Mouse (Mus musculus): ENCODE results near the gene Atp1a3. TPM values are rescaled to one million over a fixed set of nuclear protein-coding genes. Genes with fewer than 3 reads are reported as not detected.
A peak's percentile ranks its signal among the peaks of the same experiment; 100 is the strongest.

The Atp1a3 gene
- polyA plus RNA-seq, 1 experiment from 2014 or later: 68.2 TPM

- no peak overlapping the region for H3K27ac ChIP-seq
- peaks cover 15% of the 10 kb centered on the region for H3K27me3 ChIP-seq
- no peak overlapping the region for H3K4me3 ChIP-seq (replicated peaks)
- no peak overlapping the region for H3K9ac ChIP-seq
- H3K4me2 ChIP-seq: no peak overlapping the region
- no peak for ATAC-seq (ENCODE audit: low FRiP score)
- H3K4me1 ChIP-seq: peaks cover 23% of the 10 kb centered on the region
- H3K9me3 ChIP-seq: no peaks in the 10 kb centered on the region
- 86% methylated on average over 7 of the region's 7 CpGs for WGBS
- peaks cover 12% of the 10 kb centered on the region; the same call in 1 of the 2 replicates for H3K36me3 ChIP-seq (replicated peaks)
Observed at GRCm38 (mm10) chr7:25000211-25000610, 5.5 kb downstream of the Atp1a3 start.

GRCm38 (mm10) chr7:24993081-24993480 lies 12.7 kb downstream of the Atp1a3 start:
- no peak for ATAC-seq (ENCODE audit: low FRiP score)
- no peaks in the 10 kb centered on the region for H3K9me3 ChIP-seq
- no peak overlapping the region for H3K27ac ChIP-seq
- no peak overlapping the region for H3K4me3 ChIP-seq (replicated peaks)
- H3K36me3 ChIP-seq (replicated peaks): peaks cover 44% of the 10 kb centered on the region
- 77% methylated on average over 6 of the region's 6 CpGs for WGBS
- H3K9ac ChIP-seq: no peak overlapping the region
- no peaks in the 10 kb centered on the region for H3K27me3 ChIP-seq
- no peaks in the 10 kb centered on the region for H3K4me1 ChIP-seq
- H3K4me2 ChIP-seq: no peak overlapping the region

GRCm38 (mm10) chr7:24990478-24990877 lies 15.3 kb downstream of the Atp1a3 start:
- no peak overlapping the region for H3K4me2 ChIP-seq
- WGBS: 83% methylated on average over 8 of the region's 8 CpGs
- no peaks in the 10 kb centered on the region for H3K27me3 ChIP-seq
- no peak overlapping the region for H3K27ac ChIP-seq
- no peak for ATAC-seq (ENCODE audit: low FRiP score)
- H3K4me3 ChIP-seq (replicated peaks): no peak overlapping the region
- H3K9me3 ChIP-seq: no peaks in the 10 kb centered on the region
- no peak overlapping the region for H3K9ac ChIP-seq
- no peaks in the 10 kb centered on the region for H3K4me1 ChIP-seq
- peaks cover 63% of the 10 kb centered on the region for H3K36me3 ChIP-seq (replicated peaks)

GRCm38 (mm10) chr7:24987941-24988340 lies 17.8 kb downstream of the Atp1a3 start:
- Histone ChIP-seq H3K4me1 (no peaks in the 10 kb centered on the region), H3K36me3 (replicated peaks) (peaks cover 61% of the 10 kb centered on the region), H3K27me3 (no peaks in the 10 kb centered on the region), H3K9ac (no peak overlapping the region), H3K27ac (no peak overlapping the region), H3K9me3 (peaks cover 4% of the 10 kb centered on the region; the same call in 1 of the 2 replicates), H3K4me3 (replicated peaks) (no peak overlapping the region), H3K4me2 (no peak overlapping the region)
- 91% methylated on average over 14 of the region's 14 CpGs for WGBS
- ATAC-seq (ENCODE audit: low FRiP score): no peak

GRCm38 (mm10) chr7:24985799-24986198 lies 20.0 kb downstream of the Atp1a3 start:
- H3K4me3 ChIP-seq (replicated peaks): no peak overlapping the region
- ATAC-seq (ENCODE audit: low FRiP score): no peak
- no peaks in the 10 kb centered on the region for H3K27me3 ChIP-seq
- H3K36me3 ChIP-seq (replicated peaks): peaks cover 66% of the 10 kb centered on the region
- no peak overlapping the region for H3K9ac ChIP-seq
- WGBS: 81% methylated on average over 5 of the region's 5 CpGs
- H3K27ac ChIP-seq: no peak overlapping the region
- peaks cover 4% of the 10 kb centered on the region; the same call in 1 of the 2 replicates for H3K9me3 ChIP-seq
- no peaks in the 10 kb centered on the region for H3K4me1 ChIP-seq
- H3K4me2 ChIP-seq: no peak overlapping the region

GRCm38 (mm10) chr7:24984307-24984706 lies 21.5 kb downstream of the Atp1a3 start:
- Histone ChIP-seq H3K4me1 (no peaks in the 10 kb centered on the region), H3K27me3 (no peaks in the 10 kb centered on the region), H3K4me3 (replicated peaks) (no peak overlapping the region), H3K4me2 (no peak overlapping the region), H3K9me3 (peaks cover 4% of the 10 kb centered on the region; the same call in 1 of the 2 replicates), H3K27ac (no peak overlapping the region), H3K9ac (no peak overlapping the region), H3K36me3 (replicated peaks) (peaks cover 67% of the 10 kb centered on the region)
- ATAC-seq (ENCODE audit: low FRiP score): no peak
- WGBS: 92% methylated on average over 2 of the region's 2 CpGs

- Histone ChIP-seq H3K9me3 (peaks cover 4% of the 10 kb centered on the region; the same call in 1 of the 2 replicates), H3K4me2 (no peak overlapping the region), H3K27me3 (no peaks in the 10 kb centered on the region; the same call in 1 of the 2 replicates), H3K27ac (no peak overlapping the region), H3K36me3 (replicated peaks) (peaks cover 69% of the 10 kb centered on the region), H3K4me1 (no peaks in the 10 kb centered on the region), H3K9ac (no peak overlapping the region), H3K4me3 (replicated peaks) (no peak overlapping the region)
- WGBS: 87% methylated on average over 5 of the region's 5 CpGs
- no peak for ATAC-seq (ENCODE audit: low FRiP score)
Observed at GRCm38 (mm10) chr7:24983396-24983795, 22.4 kb downstream of the Atp1a3 start.

GRCm38 (mm10) chr7:24980439-24980838 lies 25.3 kb downstream of the Atp1a3 start:
- H3K9ac ChIP-seq: no peak overlapping the region
- 83% methylated on average over 7 of the region's 7 CpGs for whole genome bisulfite sequencing
- no peak overlapping the region for H3K4me2 ChIP-seq
- H3K9me3 ChIP-seq: peaks cover 4% of the 10 kb centered on the region; the same call in 1 of the 2 replicates
- H3K4me1 ChIP-seq: no peaks in the 10 kb centered on the region
- no peak overlapping the region for H3K27ac ChIP-seq
- no peak for ATAC-seq (ENCODE audit: low FRiP score)
- H3K36me3 ChIP-seq (replicated peaks): peaks cover 51% of the 10 kb centered on the region
- no peak overlapping the region for H3K4me3 ChIP-seq (replicated peaks)
- H3K27me3 ChIP-seq: no peaks in the 10 kb centered on the region; the same call in 1 of the 2 replicates

- H3K4me3 ChIP-seq (replicated peaks): no peak overlapping the region
- WGBS: 83% methylated on average over 7 of the region's 7 CpGs
- no peaks in the 10 kb centered on the region for H3K4me1 ChIP-seq
- no peak overlapping the region for H3K4me2 ChIP-seq
- no peak for ATAC-seq (ENCODE audit: low FRiP score)
- H3K9ac ChIP-seq: no peak overlapping the region
- no peaks in the 10 kb centered on the region; the same call in 1 of the 2 replicates for H3K27me3 ChIP-seq
- no peak overlapping the region for H3K27ac ChIP-seq
- H3K36me3 ChIP-seq (replicated peaks): peaks cover 39% of the 10 kb centered on the region
- H3K9me3 ChIP-seq: no peaks in the 10 kb centered on the region
Observed at GRCm38 (mm10) chr7:24978781-24979180, 27.0 kb downstream of the Atp1a3 start.

GRCm38 (mm10) chr7:24974893-24975595 lies 30.7 kb downstream of the Atp1a3 start:
- WGBS: 31% methylated on average over 9 of the region's 9 CpGs
- H3K9ac ChIP-seq: no peak overlapping the region
- peaks cover 23% of the 10 kb centered on the region; the same call in 1 of the 2 replicates for H3K36me3 ChIP-seq (replicated peaks)
- H3K4me1 ChIP-seq: peaks cover 10% of the 10 kb centered on the region
- ATAC-seq (ENCODE audit: low FRiP score): no peak
- H3K27ac ChIP-seq: no peak overlapping the region
- no peaks in the 10 kb centered on the region; the same call in 1 of the 2 replicates for H3K27me3 ChIP-seq
- no peaks in the 10 kb centered on the region for H3K9me3 ChIP-seq
- H3K4me3 ChIP-seq (replicated peaks): no peak overlapping the region
- H3K4me2 ChIP-seq: no peak overlapping the region

- Histone ChIP-seq H3K27ac (no peak overlapping the region), H3K9ac (no peak overlapping the region), H3K4me3 (replicated peaks) (no peak overlapping the region), H3K4me2 (no peak overlapping the region), H3K36me3 (replicated peaks) (peaks cover 12% of the 10 kb centered on the region; the same call in 1 of the 2 replicates), H3K27me3 (no peaks in the 10 kb centered on the region; the same call in 1 of the 2 replicates), H3K4me1 (peaks cover 10% of the 10 kb centered on the region), H3K9me3 (no peaks in the 10 kb centered on the region)
- no peak for ATAC-seq (ENCODE audit: low FRiP score)
- 72% methylated on average over 5 of the region's 5 CpGs for WGBS
Observed at GRCm38 (mm10) chr7:24973902-24974301, 31.9 kb downstream of the Atp1a3 start.

- Histone ChIP-seq H3K9me3 (no peaks in the 10 kb centered on the region), H3K9ac (no peak overlapping the region), H3K4me1 (peaks cover 10% of the 10 kb centered on the region), H3K4me2 (0 out of 2 replicates have a peak overlapping the region, but pooled peaks have one; percentile 83), H3K36me3 (replicated peaks) (peaks cover 5% of the 10 kb centered on the region; the same call in 1 of the 2 replicates), H3K27ac (no peak overlapping the region), H3K27me3 (no peaks in the 10 kb centered on the region; the same call in 1 of the 2 replicates), H3K4me3 (replicated peaks) (no peak overlapping the region)
- 80% methylated on average over 4 of the region's 4 CpGs for WGBS
- no peak for ATAC-seq (ENCODE audit: low FRiP score)
Observed at GRCm38 (mm10) chr7:24973208-24973607, 32.5 kb downstream of the Atp1a3 start.
